ENCODE assay signal across 20 mouse cellular contexts in genomic region chr3:58113941-58114340, GRCm38 (mm10).
A peak's percentile ranks its signal among the peaks of the same experiment; 100 is the strongest.
DNase-seq lines count a peak whose midpoint lies in the region; ATAC-seq and TF ChIP-seq lines count a peak whose summit lies in the region.
"Had no signal": no experiment of that assay in that cellular context is flagged by ENCODE, and none has a peak within 500 bp of the region (broad histone marks: within the 10 kb centered on the region; RNA-seq: fewer than 3 reads in every experiment).

No protein-coding gene starts in this region.

- H3K27ac ChIP-seq in left cerebral cortex, adult 2 months = peak overlapping the region; percentile 44
- H3K27ac ChIP-seq in cortical plate, adult 2 months (ENCODE audit: insufficient read depth, low read length) = 0 out of 2 replicates have a peak overlapping the region, but pooled peaks have one; percentile 69
- H3K27ac ChIP-seq: embryonic facial prominence, embryonic 12.5 days; forebrain, embryonic 15.5 days; heart, embryonic 15.5 days; hindbrain, embryonic 13.5 days; kidney, postnatal 0 days; liver, embryonic 13.5 days had no signal

- H3K4me1 ChIP-seq in cortical plate, adult 2 months (ENCODE audit: control insufficient read depth, insufficient read depth, low read length) = peaks cover 2% of the 10 kb centered on the region; the same call in 1 of the 2 replicates
- H3K4me1 ChIP-seq: embryonic facial prominence, embryonic 12.5 days; heart, embryonic 15.5 days; liver, embryonic 13.5 days had no signal

- no peak for DNase-seq in frontal cortex, postnatal 14 days (ENCODE audit: low spot score in 2 of 2)
- DNase-seq in left cerebral cortex, adult 2 months (ENCODE audit: extremely low spot score in 1 of 2, low spot score in 2 of 2) = peak in 1 of 2 experiments; percentile 24
- DNase-seq in left cerebral cortex, postnatal 10 days (ENCODE audit: extremely low spot score in 1 of 2, low spot score in 2 of 2) = no peak
- DNase-seq in right cerebral cortex, postnatal 25 days = peak; percentile 35
- DNase-seq in ovary, postnatal 14 days (ENCODE audit: low spot score) = no peak
- DNase-seq: adrenal gland, postnatal 36 days; cerebellum, adult 11-12 months; heart, postnatal 36 days; kidney, adult 2 months; liver, embryonic 13.5 days; lung, adult 2 months; lung, postnatal 14 days; retina, postnatal 1 day had no signal

- peak; percentile 45 for ATAC-seq in frontal cortex, adult (ENCODE audit: low TSS enrichment)
- ATAC-seq: forebrain, embryonic 15.5 days had no signal

- intact Hi-C loops in left cerebral cortex, adult 2 months (cut with DNase I) = no loop called here
- intact Hi-C loops in left cerebral cortex, postnatal 10 days (cut with DNase I) = no loop called here

- H3K4me3 ChIP-seq in left cerebral cortex, adult 2 months = no peak overlapping the region
- H3K4me3 ChIP-seq in cortical plate, adult 2 months (ENCODE audit: insufficient read depth, low read length) = no peak overlapping the region
- H3K4me3 ChIP-seq: embryonic facial prominence, embryonic 12.5 days; forebrain, embryonic 15.5 days; heart, embryonic 15.5 days; hindbrain, embryonic 13.5 days; liver, embryonic 13.5 days had no signal

- no peak for TF ChIP-seq POLR2A in cortical plate, adult 2 months (IDR thresholded peaks at IDR 0.05; ENCODE audit: extremely low read depth, insufficient read depth, low read length)

- no peak for TF ChIP-seq CTCF in left cerebral cortex, adult 2 months (IDR thresholded peaks at IDR 0.05)
- no peak for TF ChIP-seq CTCF in cortical plate, adult 2 months (IDR thresholded peaks at IDR 0.05; ENCODE audit: extremely low read depth, insufficient read depth, low read length)
